Mouse (Mus musculus) neural tube, postnatal 0 days (tissue): ENCODE data around the gene Slc35b1. TPM values are rescaled to one million over a fixed set of nuclear protein-coding genes. Genes with fewer than 3 reads are reported as not detected.

Experiments
- polyA plus RNA-seq: library from polyadenylated mRNA; unstranded; fragments of >200 nt; fragmentation: Nextera tagmentation; extraction: Ambion mirVana; gene quantifications from 2 replicates; pipeline ENCODE4 v1.2.1, GENCODE M21; 2015

Slc35b1 gene
- 145 and 147 TPM in 2 replicates for polyA plus RNA-seq

DNA sequence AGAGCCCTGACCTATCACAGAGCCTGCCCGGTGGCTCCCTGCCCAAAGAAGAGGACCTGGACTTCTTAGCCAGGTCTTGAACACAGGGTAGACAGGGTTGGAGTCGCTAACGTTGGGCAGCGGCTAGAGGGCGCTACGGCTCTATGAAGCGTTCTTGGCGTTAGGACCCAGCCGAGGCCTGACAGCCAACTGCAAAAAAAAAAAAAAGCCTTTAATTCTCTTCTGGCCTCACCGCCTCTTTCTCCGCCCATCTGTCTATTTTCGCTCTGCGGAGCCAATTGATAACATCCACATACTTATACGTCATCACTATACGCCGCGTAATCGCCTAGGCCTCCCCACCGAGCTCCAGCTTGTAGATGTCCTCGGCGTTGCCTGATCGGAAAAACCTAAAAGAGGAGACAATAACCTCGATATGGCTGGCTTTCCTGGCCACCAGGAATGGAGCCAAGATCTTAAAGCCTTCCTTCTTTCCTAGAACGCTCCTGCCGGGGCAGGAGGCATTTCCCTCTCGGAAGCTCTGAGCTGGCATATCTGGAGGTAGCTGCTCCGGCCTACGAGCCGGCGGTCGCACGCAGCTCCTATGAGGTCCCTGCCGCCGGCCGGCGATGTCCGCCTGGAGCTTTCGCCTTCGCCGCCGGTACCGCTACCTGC is at the start of gene Slc35b1:
Gene Slc35b1, plus strand, starts transcription at position 374 of the 654 bp plus-strand sequence.

DNA sequence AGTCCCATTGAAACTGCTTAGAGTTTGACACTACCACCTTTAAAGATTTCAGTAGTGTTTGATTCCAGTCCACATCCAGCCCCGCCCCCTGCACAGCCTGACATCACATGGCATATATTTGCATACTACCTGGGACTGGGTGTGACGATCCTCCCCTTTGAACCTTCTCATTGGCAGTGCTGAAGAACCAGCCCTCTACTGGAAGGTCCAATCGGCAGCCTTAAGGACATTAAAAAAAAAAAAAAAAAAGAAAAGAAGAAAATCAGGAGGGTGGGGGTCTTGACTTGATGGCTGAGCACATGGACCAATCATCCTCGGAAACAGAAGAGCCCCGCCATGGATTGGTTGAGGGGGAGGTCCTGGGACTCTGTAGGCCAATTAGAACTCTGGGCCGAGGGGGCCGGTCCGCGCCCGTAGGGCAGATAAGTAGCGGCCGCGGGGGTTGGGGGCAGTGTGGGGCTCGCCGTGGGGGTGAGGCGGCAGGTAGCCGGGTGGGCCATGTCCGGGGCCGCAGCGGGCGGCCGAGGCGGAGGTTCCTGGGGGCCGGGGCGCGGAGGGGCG is 47.8 kb upstream of the Slc35b1 start, which contains the start of gene Fam117a:
Gene Fam117a, plus strand, starts transcription at position 451 of the 561 bp plus-strand sequence.

DNA sequence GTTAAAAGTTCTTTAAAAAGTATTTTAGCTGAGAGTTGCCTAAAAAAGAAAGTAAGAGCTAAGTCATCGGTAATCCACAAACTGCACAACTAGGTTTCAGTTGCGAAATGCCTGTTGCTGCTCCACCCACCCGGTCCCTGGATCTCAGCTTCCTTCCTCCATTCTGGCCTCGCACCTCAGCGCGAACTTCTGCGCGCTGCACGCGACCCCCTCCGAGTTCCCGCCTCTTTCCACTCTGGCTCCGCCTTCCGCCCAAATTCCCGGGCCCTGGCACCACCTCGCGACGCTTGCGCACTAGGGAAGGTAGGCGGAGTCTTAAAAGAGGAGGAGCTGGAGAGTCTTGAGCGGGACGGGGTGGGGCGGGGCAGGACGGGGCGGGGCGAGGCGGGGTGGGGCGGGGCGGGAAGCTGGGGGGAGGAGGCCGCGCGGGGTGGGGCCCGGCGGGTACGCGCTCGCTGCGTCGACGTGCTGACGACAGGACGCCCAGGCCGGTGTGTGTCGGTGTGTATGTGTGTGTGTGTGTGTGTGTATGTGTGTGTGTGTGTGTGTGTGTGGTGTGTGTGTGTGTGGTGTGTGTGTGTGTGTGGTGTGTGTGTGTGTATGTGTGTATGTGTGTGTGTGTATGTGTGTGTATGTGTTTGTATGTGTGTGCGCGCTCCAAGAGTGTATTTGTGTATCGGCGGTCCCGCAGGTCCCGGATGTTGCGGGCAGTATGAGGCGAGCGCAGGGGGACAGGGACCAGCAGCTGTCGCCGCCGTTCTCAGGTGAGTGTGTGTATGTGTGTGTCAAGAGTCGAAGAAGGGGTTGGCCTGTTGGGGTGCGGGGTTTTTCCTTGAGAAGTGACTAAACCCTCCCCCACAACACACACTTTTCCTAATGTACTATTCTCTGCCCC is 29.4 kb downstream of the Slc35b1 start, which contains the start of gene Spop:
Gene Spop, plus strand, starts transcription at position 440 of the 895 bp plus-strand sequence.

Other genes with a start within 250 kb of the Slc35b1 start
- gene Dlx4, start 238.4 kb upstream of the Slc35b1 start, polyA plus RNA-seq: 0.13 TPM in 1 of 2 replicates, not detected in the other
- not detected in 2 replicates for gene Tac4, start 123.2 kb upstream of the Slc35b1 start, polyA plus RNA-seq
- 46.9 and 51.9 TPM in 2 replicates for gene Kat7, start 74.4 kb upstream of the Slc35b1 start, polyA plus RNA-seq
- gene Fam117a, start 47.7 kb upstream of the Slc35b1 start, polyA plus RNA-seq: 2.4 and 3.0 TPM in 2 replicates
- gene Spop, start 29.4 kb downstream of the Slc35b1 start, polyA plus RNA-seq: 189 and 192 TPM in 2 replicates
- gene Nxph3, start 129.9 kb downstream of the Slc35b1 start, polyA plus RNA-seq: 2.8 and 2.9 TPM in 2 replicates
- gene Ngfr, start 203.0 kb downstream of the Slc35b1 start, polyA plus RNA-seq: 27.2 and 27.5 TPM in 2 replicates